Mouse (Mus musculus): ENCODE results near the gene Tmc8. TPM values are rescaled to one million over a fixed set of nuclear protein-coding genes. Genes with fewer than 3 reads are reported as not detected.
A peak's percentile ranks its signal among the peaks of the same experiment; 100 is the strongest.
"Not testable (repeated sequence)": the region's sequence is repeated elsewhere in the genome, so short reads cannot be mapped to it uniquely, and the experiment has no call there.

Gene Tmc8
- polyA plus RNA-seq, 1 experiment from 2014 or later: 0.99 TPM

DNA sequence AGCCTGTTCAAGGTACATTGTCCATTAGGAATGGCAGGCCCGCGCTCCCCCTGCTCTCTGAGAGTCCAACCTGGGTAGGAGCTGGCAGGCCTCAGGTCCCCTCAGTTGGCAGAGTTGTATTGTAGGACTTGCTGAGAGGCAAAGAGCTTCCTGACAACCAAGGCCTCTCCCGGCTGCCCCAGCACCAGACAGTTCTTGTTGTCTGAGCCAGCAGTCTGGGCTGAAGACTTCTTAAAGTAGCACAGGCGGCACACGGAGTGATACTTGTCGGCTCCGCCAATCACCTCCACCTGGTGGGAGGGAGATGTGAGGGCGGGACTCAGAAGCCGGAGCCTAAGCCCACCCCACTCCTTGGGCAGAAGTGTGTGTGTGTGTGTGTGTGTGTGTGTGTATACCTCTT is 34.0 kb downstream of the Tmc8 start:
- H3K4me3 ChIP-seq (replicated peaks; ENCODE audit: low read length); H3K4me1 ChIP-seq (replicated peaks; ENCODE audit: control insufficient read depth, insufficient read depth, low read length); H3K27ac ChIP-seq (ENCODE audit: low read length); H3K4me2 ChIP-seq (ENCODE audit: low read length); H3K9ac ChIP-seq (replicated peaks; ENCODE audit: low read depth, low read length); H3K36me3 ChIP-seq (ENCODE audit: control insufficient read depth, insufficient read depth); ATAC-seq; H3K9me3 ChIP-seq (ENCODE audit: control insufficient read depth, low read length); H3K27me3 ChIP-seq (replicated peaks; ENCODE audit: control insufficient read depth, insufficient read depth, low read length): not testable (repeated sequence)
- 84% methylated on average over 9 of the region's 9 CpGs for WGBS

DNA sequence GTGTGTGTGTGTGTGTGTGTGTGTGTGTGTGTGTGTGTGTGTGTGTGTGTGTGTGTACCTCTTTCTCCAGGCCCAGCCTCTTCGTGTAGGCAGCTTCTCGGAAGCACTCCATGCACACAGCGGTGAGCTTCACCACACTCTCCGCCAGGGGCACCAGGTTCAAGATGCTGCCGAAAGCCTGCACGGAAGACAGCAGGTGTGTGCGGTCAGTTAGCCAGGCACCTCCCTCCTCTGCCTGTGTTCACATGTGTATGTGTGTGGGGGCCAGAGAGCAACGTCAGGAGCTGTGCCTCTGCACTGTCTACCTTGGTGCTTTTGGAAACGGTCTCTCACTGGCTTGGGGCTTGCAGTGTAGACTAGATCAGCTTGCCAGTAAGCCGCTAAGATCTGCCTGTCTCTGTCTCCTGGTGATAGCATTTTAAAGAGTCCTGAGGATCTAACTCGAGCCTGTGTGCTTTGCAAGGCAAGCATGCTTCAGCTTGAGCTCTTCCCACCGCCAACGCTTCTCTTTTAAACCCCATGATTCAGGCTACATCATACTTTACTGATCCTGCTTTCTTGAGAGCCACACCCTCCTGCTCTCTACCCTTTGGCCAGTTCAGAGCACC is 34.6 kb downstream of the Tmc8 start:
- no peaks in the 10 kb centered on the region; the same call in 1 of the 2 replicates for H3K4me1 ChIP-seq (replicated peaks; ENCODE audit: control insufficient read depth, insufficient read depth, low read length)
- no peak overlapping the region for H3K9ac ChIP-seq (replicated peaks; ENCODE audit: low read depth, low read length)
- H3K4me3 ChIP-seq (replicated peaks; ENCODE audit: low read length): no peak overlapping the region
- no peaks in the 10 kb centered on the region for H3K27me3 ChIP-seq (replicated peaks; ENCODE audit: control insufficient read depth, insufficient read depth, low read length)
- 88% methylated on average over 12 of the region's 13 CpGs for WGBS
- no peak for ATAC-seq
- H3K4me2 ChIP-seq (ENCODE audit: low read length): no peak overlapping the region
- no peaks in the 10 kb centered on the region for H3K9me3 ChIP-seq (ENCODE audit: control insufficient read depth, low read length)
- H3K27ac ChIP-seq (ENCODE audit: low read length): no peak overlapping the region
- no peaks in the 10 kb centered on the region for H3K36me3 ChIP-seq (ENCODE audit: control insufficient read depth, insufficient read depth)

DNA sequence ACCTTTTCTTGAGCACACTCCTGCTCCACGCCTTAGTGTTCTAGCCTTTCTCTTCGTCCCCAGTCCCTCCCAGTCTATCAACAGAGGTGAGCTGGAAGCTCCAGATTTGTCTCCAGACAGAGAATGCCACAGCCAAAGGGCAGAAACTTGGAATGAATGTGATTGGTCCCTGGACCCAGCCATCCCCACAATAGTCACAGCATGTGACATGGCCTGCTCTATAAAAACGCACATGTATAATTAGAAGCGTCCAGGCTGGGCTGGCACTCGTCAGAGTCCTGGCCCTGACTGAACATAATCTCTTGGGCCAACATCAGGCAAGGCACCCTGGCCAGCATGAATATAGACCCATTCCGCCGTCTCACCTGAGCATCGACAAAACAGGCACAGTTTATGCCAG is 37.2 kb downstream of the Tmc8 start:
- H3K4me3 ChIP-seq (replicated peaks; ENCODE audit: low read length): no peak overlapping the region
- WGBS: 51% methylated on average over 8 of the region's 8 CpGs
- no peaks in the 10 kb centered on the region for H3K27me3 ChIP-seq (replicated peaks; ENCODE audit: control insufficient read depth, insufficient read depth, low read length)
- no peak overlapping the region for H3K4me2 ChIP-seq (ENCODE audit: low read length)
- no peak for ATAC-seq
- H3K27ac ChIP-seq (ENCODE audit: low read length): no peak overlapping the region
- H3K36me3 ChIP-seq (ENCODE audit: control insufficient read depth, insufficient read depth): no peaks in the 10 kb centered on the region
- no peaks in the 10 kb centered on the region for H3K9me3 ChIP-seq (ENCODE audit: control insufficient read depth, low read length)
- no peak overlapping the region for H3K9ac ChIP-seq (replicated peaks; ENCODE audit: low read depth, low read length)
- H3K4me1 ChIP-seq (replicated peaks; ENCODE audit: control insufficient read depth, insufficient read depth, low read length): peaks cover 2% of the 10 kb centered on the region

DNA sequence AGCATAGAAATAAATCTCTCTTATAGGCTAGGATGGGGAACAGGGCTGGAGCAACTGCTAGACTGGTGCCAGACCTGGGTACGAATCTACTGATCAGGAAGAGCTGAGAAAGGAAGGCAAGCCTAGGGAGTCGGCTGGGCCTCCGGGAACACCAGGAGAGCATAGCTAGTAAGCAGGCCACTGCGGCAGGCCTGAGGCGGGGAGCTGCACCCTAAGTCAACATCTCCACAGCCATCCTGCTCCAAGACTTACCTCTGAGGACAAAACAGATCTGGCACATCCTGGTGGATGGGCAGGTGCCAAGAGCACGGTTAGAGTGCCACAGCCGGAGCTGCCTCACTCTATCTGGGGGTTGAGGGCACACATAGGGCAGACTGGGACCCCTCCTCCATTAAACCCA is 38.3 kb downstream of the Tmc8 start:
- H3K9ac ChIP-seq (replicated peaks; ENCODE audit: low read depth, low read length): no peak overlapping the region
- H3K4me1 ChIP-seq (replicated peaks; ENCODE audit: control insufficient read depth, insufficient read depth, low read length): peaks cover 9% of the 10 kb centered on the region
- H3K27me3 ChIP-seq (replicated peaks; ENCODE audit: control insufficient read depth, insufficient read depth, low read length): no peaks in the 10 kb centered on the region
- H3K36me3 ChIP-seq (ENCODE audit: control insufficient read depth, insufficient read depth): no peaks in the 10 kb centered on the region
- H3K4me3 ChIP-seq (replicated peaks; ENCODE audit: low read length): no peak overlapping the region
- no peaks in the 10 kb centered on the region for H3K9me3 ChIP-seq (ENCODE audit: control insufficient read depth, low read length)
- no peak overlapping the region for H3K27ac ChIP-seq (ENCODE audit: low read length)
- ATAC-seq: no peak
- H3K4me2 ChIP-seq (ENCODE audit: low read length): no peak overlapping the region
- whole genome bisulfite sequencing: 91% methylated on average over 7 of the region's 7 CpGs

DNA sequence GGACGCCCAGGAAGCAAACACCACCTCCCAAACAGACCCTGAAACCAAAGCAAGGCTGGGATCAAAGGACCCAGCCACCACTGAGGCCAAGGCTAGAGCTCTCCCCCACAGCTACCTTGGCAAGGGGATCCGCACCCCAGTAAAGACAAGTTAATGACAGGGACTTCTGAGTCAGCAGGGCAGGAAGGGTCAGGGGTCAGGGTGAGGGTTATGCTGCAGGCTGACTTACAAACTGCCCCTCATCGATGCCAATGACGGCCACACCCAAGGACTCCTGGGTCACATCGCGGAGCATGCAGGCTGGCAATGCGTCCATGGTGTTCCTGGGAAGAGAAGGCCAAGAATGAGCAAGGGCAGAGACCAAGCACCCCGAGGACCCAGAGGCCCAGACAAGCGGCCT is 40.0 kb downstream of the Tmc8 start:
- no peak for ATAC-seq
- WGBS: 94% methylated on average over 9 of the region's 9 CpGs
- H3K9me3 ChIP-seq (ENCODE audit: control insufficient read depth, low read length): no peaks in the 10 kb centered on the region
- peaks cover 20% of the 10 kb centered on the region for H3K4me1 ChIP-seq (replicated peaks; ENCODE audit: control insufficient read depth, insufficient read depth, low read length)
- H3K4me3 ChIP-seq (replicated peaks; ENCODE audit: low read length): no peak overlapping the region
- no peak overlapping the region for H3K27ac ChIP-seq (ENCODE audit: low read length)
- H3K27me3 ChIP-seq (replicated peaks; ENCODE audit: control insufficient read depth, insufficient read depth, low read length): no peaks in the 10 kb centered on the region
- no peak overlapping the region for H3K9ac ChIP-seq (replicated peaks; ENCODE audit: low read depth, low read length)
- H3K4me2 ChIP-seq (ENCODE audit: low read length): no peak overlapping the region
- H3K36me3 ChIP-seq (ENCODE audit: control insufficient read depth, insufficient read depth): no peaks in the 10 kb centered on the region

DNA sequence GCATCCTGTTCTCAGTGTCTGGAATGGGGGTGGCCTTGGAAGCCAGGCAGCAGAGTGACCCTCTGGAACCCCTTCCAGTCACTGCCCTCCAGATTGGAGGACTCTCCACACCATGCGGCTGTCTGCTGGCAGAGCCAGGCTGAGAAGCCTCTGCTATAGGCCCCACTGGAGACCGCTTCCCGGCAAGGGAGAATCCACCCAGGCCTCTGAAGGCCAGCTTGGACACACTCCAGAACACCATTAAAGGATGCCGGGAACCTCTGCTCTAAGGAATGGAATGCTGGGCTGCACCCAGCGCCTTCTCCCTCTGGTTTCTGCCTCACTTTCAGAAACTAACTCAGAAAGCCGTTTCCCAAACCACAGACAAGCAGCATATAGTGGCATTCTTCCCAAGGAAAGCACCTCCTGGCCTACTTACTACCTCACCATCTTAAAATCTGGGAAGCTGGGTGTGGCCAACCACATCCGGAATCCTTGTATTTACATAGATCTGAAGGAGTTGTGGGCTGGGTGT is 40.9 kb downstream of the Tmc8 start:
- no peak overlapping the region for H3K4me3 ChIP-seq (replicated peaks; ENCODE audit: low read length)
- no peak overlapping the region for H3K9ac ChIP-seq (replicated peaks; ENCODE audit: low read depth, low read length)
- WGBS: 65% methylated on average over 7 of the region's 7 CpGs
- peaks cover 22% of the 10 kb centered on the region for H3K4me1 ChIP-seq (replicated peaks; ENCODE audit: control insufficient read depth, insufficient read depth, low read length)
- H3K4me2 ChIP-seq (ENCODE audit: low read length): no peak overlapping the region
- ATAC-seq: no peak
- no peak overlapping the region for H3K27ac ChIP-seq (ENCODE audit: low read length)
- H3K9me3 ChIP-seq (ENCODE audit: control insufficient read depth, low read length): no peaks in the 10 kb centered on the region
- no peaks in the 10 kb centered on the region for H3K36me3 ChIP-seq (ENCODE audit: control insufficient read depth, insufficient read depth)
- H3K27me3 ChIP-seq (replicated peaks; ENCODE audit: control insufficient read depth, insufficient read depth, low read length): no peaks in the 10 kb centered on the region

DNA sequence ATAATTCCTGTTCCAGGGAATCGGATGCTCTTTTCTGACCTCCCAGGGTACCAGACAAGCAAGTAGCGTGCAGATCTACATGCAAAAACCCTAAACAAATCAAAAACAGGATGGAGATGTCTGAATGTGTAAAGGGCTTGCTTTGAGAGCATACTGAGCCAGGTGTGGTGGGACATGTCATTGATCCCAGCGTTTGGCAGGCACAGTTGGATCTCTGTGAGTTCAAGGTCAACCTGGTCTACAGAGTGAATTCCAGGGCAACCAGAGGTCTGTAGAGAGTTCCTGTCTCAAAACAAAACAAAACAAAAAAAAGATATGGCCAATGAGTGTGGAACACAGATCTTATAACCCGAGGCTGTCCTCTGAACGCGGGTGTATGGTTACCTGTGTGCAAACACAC is 41.5 kb downstream of the Tmc8 start:
- ATAC-seq: no peak
- no peak overlapping the region for H3K4me3 ChIP-seq (replicated peaks; ENCODE audit: low read length)
- H3K9me3 ChIP-seq (ENCODE audit: control insufficient read depth, low read length): no peaks in the 10 kb centered on the region
- no peak overlapping the region for H3K9ac ChIP-seq (replicated peaks; ENCODE audit: low read depth, low read length)
- WGBS: 92% methylated on average over 6 of the region's 6 CpGs
- H3K27me3 ChIP-seq (replicated peaks; ENCODE audit: control insufficient read depth, insufficient read depth, low read length): no peaks in the 10 kb centered on the region
- H3K4me1 ChIP-seq (replicated peaks; ENCODE audit: control insufficient read depth, insufficient read depth, low read length): peaks cover 27% of the 10 kb centered on the region
- no peak overlapping the region for H3K4me2 ChIP-seq (ENCODE audit: low read length)
- no peaks in the 10 kb centered on the region for H3K36me3 ChIP-seq (ENCODE audit: control insufficient read depth, insufficient read depth)
- no peak overlapping the region for H3K27ac ChIP-seq (ENCODE audit: low read length)

DNA sequence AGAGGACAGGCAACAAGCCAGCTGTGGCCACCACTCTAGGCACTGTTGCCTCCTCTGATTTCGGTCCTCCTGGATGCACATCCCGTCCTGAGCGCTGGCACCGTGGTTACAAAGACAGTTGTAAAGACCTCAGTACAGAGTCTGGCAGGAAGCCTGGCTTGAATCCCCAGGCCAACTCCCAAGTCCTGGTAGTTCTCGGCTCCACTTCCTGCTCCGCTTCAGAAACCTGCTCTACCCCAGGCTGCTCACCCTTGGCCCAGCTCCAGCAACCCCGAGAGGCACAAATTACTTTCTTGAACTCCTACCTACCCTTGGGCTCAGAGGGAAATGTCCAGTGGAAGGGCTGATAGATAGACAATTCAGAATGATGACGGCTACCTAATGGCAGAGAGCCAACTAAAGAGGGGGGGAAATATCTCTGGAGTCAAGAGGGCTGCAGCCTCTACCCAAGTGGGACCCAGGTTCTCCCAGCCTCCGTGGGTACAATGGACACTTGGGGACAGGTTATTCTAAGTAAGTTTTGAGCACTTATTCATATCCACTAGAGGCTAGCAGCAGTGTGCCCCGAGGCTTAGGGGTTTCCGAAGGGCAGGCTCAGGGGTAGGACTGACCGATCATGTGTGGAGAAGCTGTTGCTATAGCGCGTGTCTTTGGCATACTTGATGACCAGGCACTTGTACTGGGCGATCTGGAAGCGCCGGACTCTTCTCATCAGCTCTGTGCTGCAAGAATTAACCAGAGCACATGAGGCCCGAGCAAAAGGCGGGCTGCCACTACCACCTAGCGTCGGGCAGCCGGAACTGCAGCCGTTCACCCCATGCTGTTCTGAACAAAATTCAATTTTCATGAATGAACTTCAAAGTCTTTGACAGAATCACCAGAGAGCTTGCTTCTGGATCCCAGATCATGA is 42.4 kb downstream of the Tmc8 start:
- H3K36me3 ChIP-seq (ENCODE audit: control insufficient read depth, insufficient read depth): no peaks in the 10 kb centered on the region
- ATAC-seq: peak; percentile 85
- WGBS: 8% methylated on average over 23 of the region's 23 CpGs
- peak overlapping the region; percentile 1 for H3K9ac ChIP-seq (replicated peaks; ENCODE audit: low read depth, low read length)
- H3K4me1 ChIP-seq (replicated peaks; ENCODE audit: control insufficient read depth, insufficient read depth, low read length): peaks cover 31% of the 10 kb centered on the region
- H3K27ac ChIP-seq (ENCODE audit: low read length): no peak overlapping the region
- H3K27me3 ChIP-seq (replicated peaks; ENCODE audit: control insufficient read depth, insufficient read depth, low read length): no peaks in the 10 kb centered on the region
- peak overlapping the region; percentile 50 for H3K4me3 ChIP-seq (replicated peaks; ENCODE audit: low read length)
- no peaks in the 10 kb centered on the region for H3K9me3 ChIP-seq (ENCODE audit: control insufficient read depth, low read length)
- H3K4me2 ChIP-seq (ENCODE audit: low read length): peak overlapping the region; percentile 76

DNA sequence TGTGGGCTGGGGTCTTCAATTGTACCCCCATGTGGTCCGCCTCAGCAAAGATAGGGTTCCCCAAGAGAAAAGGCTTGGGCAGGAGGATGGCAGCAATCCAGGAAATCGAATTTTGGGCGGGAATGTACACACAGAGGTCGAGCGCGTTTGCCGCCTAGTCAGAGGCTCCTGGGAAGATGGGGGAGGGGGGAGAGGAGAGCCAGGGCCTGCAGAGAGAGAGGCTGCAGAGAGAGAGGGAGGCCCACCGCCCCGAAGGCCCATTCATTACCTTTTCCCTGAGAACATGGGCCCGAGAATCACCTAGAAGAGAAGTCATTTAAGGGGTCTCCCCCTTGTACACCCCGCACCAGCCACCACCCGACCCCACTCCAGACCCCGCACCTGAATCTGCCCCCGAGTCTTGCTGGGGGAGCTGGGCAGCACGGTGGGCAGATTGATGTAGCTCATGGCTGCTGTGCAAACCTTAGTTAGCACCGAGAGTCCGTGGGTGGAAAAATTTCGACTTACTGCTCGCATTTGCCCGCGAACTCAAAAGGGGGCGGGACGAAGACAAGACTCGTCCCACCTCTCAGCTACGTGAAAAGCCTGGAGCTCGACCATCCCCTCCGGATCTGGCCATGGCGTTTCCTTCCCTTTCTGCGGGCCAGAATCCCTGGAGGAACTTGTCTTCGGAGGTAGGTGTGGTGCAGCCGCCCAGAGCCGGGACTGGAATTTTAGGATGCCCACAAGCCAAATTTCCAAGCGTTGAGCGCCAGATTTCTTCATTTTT is 43.6 kb downstream of the Tmc8 start, which contains the start of the genes Afmid and Tk1:
Gene Afmid, plus strand, starts transcription at position 592 of the 769 bp plus-strand sequence.
Gene Tk1, minus strand, starts transcription at position 760 of the 769 bp plus-strand sequence.
- peak within 1 kb of the TSS; percentile 47 for H3K27ac ChIP-seq (ENCODE audit: low read length)
- H3K9me3 ChIP-seq (ENCODE audit: control insufficient read depth, low read length): no peaks in the 10 kb centered on the region
- H3K4me1 ChIP-seq (replicated peaks; ENCODE audit: control insufficient read depth, insufficient read depth, low read length): peaks cover 31% of the 10 kb centered on the region
- under 1% methylated on average over 34 of the region's 34 CpGs for WGBS
- H3K4me2 ChIP-seq (ENCODE audit: low read length): peak within 1 kb of the TSS; percentile 76
- no peaks in the 10 kb centered on the region for H3K36me3 ChIP-seq (ENCODE audit: control insufficient read depth, insufficient read depth)
- peak within 1 kb of the TSS; percentile 53 for H3K9ac ChIP-seq (replicated peaks; ENCODE audit: low read depth, low read length)
- peak; percentile 61 for ATAC-seq
- peak within 1 kb of the TSS; percentile 50 for H3K4me3 ChIP-seq (replicated peaks; ENCODE audit: low read length)
- H3K27me3 ChIP-seq (replicated peaks; ENCODE audit: control insufficient read depth, insufficient read depth, low read length): no peaks in the 10 kb centered on the region

Measured in forebrain, embryonic 16.5 days (tissue).